Mouse (Mus musculus) heart, embryonic 12.5 days (tissue): ENCODE measurements at regions not wholly inside any gene's neighbourhood (a gene's known extent, or its start where the extent isn't known, plus 50 kb on each side); places are given as distances from the start of the nearest gene placed in this dataset.
"Not testable (repeated sequence)": the region's sequence is repeated elsewhere in the genome, so short reads cannot be mapped to it uniquely, and the experiment has no call there.

ENCODE experiments used
- ATAC-seq: fragments of 200-750 bp; cut with Nextera tagmentation; 2 replicates; pipeline ENCODE4 v1.8.0; 2017; ENCODE audit warnings: moderate TSS enrichment, moderate library complexity; ENCODE audit not compliant: insufficient number of reproducible peaks, low FRiP score
- H3K27ac ChIP-seq: fragments of 300-500 bp; sonication (generic); 2 replicates; pipeline ENCODE4 v1.5.1; 2016; ENCODE audit warnings: mild to moderate bottlenecking, moderate library complexity; ENCODE audit not compliant: poor library complexity, severe bottlenecking
- H3K27me3 ChIP-seq: fragments of 300-500 bp; sonication (generic); replicated peaks from 2 replicates; pipeline ENCODE4 v1.6.1; 2016; ENCODE audit warnings: mild to moderate bottlenecking, moderate library complexity
- H3K36me3 ChIP-seq: fragments of 300-500 bp; sonication (generic); 2 replicates; pipeline ENCODE4 v1.6.1; 2016; ENCODE audit warnings: mild to moderate bottlenecking, moderate library complexity
- H3K4me1 ChIP-seq: fragments of 300-500 bp; sonication (generic); replicated peaks from 2 replicates; pipeline ENCODE4 v1.6.1; 2016; ENCODE audit warnings: mild to moderate bottlenecking
- H3K4me2 ChIP-seq: fragments of 300-500 bp; sonication (generic); 2 replicates; pipeline ENCODE4 v1.6.1; 2016; ENCODE audit warnings: mild to moderate bottlenecking, moderate library complexity
- H3K4me3 ChIP-seq: fragments of 300-500 bp; sonication (generic); 2 replicates; pipeline ENCODE4 v1.5.1; 2016; ENCODE audit warnings: mild to moderate bottlenecking
- H3K9ac ChIP-seq: fragments of 300-500 bp; sonication (generic); 2 replicates; pipeline ENCODE4 v1.6.1; 2016; ENCODE audit warnings: mild to moderate bottlenecking, moderate library complexity
- H3K9me3 ChIP-seq: fragments of 300-500 bp; sonication (generic); replicated peaks from 2 replicates; pipeline ENCODE4 v1.6.1; 2016; ENCODE audit warnings: mild to moderate bottlenecking, moderate library complexity
- WGBS: fragments of 180-500 bp; shearing (Covaris S2); methylation state at CpG from one replicate; pipeline ENCODE4 v1.1.7; 2016; 5-methylcytosine and 5-hydroxymethylcytosine counted together

- Histone ChIP-seq H3K36me3 (no peaks in the 10 kb centered on the region), H3K9me3 (no peaks in the 10 kb centered on the region)
- ATAC-seq = no peak
Observed at GRCm38 (mm10) chr16:54991595-54992240, 306.1 kb downstream of the Zpld1 start.

GRCm38 (mm10) chr16:54983759-54984218, 314.0 kb downstream of the Zpld1 start:
- Histone ChIP-seq H3K27ac (no peak overlapping the region), H3K36me3 (no peaks in the 10 kb centered on the region), H3K4me3 (peak overlapping the region; percentile 6; the same call in 1 of the 2 replicates), H3K27me3 (no peaks in the 10 kb centered on the region), H3K9ac (no peak overlapping the region), H3K4me1 (no peaks in the 10 kb centered on the region), H3K4me2 (peak overlapping the region; percentile 47), H3K9me3 (no peaks in the 10 kb centered on the region)
- no peak for ATAC-seq
- 6% methylated on average over 9 of the region's 9 CpGs for WGBS

More at GRCm38 (mm10) chr16:54991595-54992240, 306.1 kb downstream of the Zpld1 start:
- Histone ChIP-seq H3K4me1 (no peaks in the 10 kb centered on the region), H3K27ac (no peak overlapping the region), H3K4me3 (no peak overlapping the region), H3K27me3 (no peaks in the 10 kb centered on the region), H3K4me2 (no peak overlapping the region), H3K9ac (no peak overlapping the region)
- WGBS = 50% methylated on average over 4 of the region's 4 CpGs

GRCm38 (mm10) chr16:54970356-54970755, 327.4 kb downstream of the Zpld1 start:
- H3K9me3 ChIP-seq = no peaks in the 10 kb centered on the region; the same call in none of the 2 replicates
- ATAC-seq = no peak

GRCm38 (mm10) chr16:54943808-54944315, 353.9 kb downstream of the Zpld1 start:
- Histone ChIP-seq H3K9ac (no peak overlapping the region), H3K36me3 (no peaks in the 10 kb centered on the region), H3K27ac (no peak overlapping the region), H3K27me3 (no peaks in the 10 kb centered on the region), H3K4me1 (no peaks in the 10 kb centered on the region), H3K4me3 (no peak overlapping the region), H3K9me3 (no peaks in the 10 kb centered on the region), H3K4me2 (no peak overlapping the region)
- no peak for ATAC-seq
- WGBS = 84% methylated on average over 7 of the region's 7 CpGs

More at GRCm38 (mm10) chr16:54970356-54970755, 327.4 kb downstream of the Zpld1 start:
- Histone ChIP-seq H3K4me2 (no peak overlapping the region), H3K9ac (no peak overlapping the region), H3K27ac (no peak overlapping the region), H3K4me3 (no peak overlapping the region), H3K27me3 (no peaks in the 10 kb centered on the region), H3K4me1 (no peaks in the 10 kb centered on the region), H3K36me3 (no peaks in the 10 kb centered on the region)
- WGBS = 73% methylated on average over 6 of the region's 6 CpGs

- H3K4me1 ChIP-seq = no peaks in the 10 kb centered on the region
- 71% methylated on average over 3 of the region's 3 CpGs for WGBS
- H3K9me3 ChIP-seq = no peaks in the 10 kb centered on the region; the same call in 1 of the 2 replicates
- no peaks in the 10 kb centered on the region for H3K27me3 ChIP-seq
- H3K4me3 ChIP-seq = no peak overlapping the region
- no peak overlapping the region for H3K27ac ChIP-seq
- H3K4me2 ChIP-seq = no peak overlapping the region
- no peaks in the 10 kb centered on the region for H3K36me3 ChIP-seq
- H3K9ac ChIP-seq = no peak overlapping the region
- ATAC-seq = no peak
Observed at GRCm38 (mm10) chr16:54928259-54928658, 369.5 kb downstream of the Zpld1 start.

- Histone ChIP-seq H3K4me2 (no peak overlapping the region), H3K27me3 (no peaks in the 10 kb centered on the region), H3K4me3 (no peak overlapping the region), H3K36me3 (no peaks in the 10 kb centered on the region), H3K4me1 (no peaks in the 10 kb centered on the region), H3K9ac (no peak overlapping the region), H3K27ac (no peak overlapping the region), H3K9me3 (no peaks in the 10 kb centered on the region)
- no peak for ATAC-seq
- 87% methylated on average over 4 of the region's 4 CpGs for WGBS
Observed at GRCm38 (mm10) chr16:54902911-54903310, 394.9 kb downstream of the Zpld1 start.

GRCm38 (mm10) chr16:54901461-54901860, 396.3 kb downstream of the Zpld1 start:
- Histone ChIP-seq H3K27ac (no peak overlapping the region), H3K4me3 (no peak overlapping the region), H3K9me3 (no peaks in the 10 kb centered on the region), H3K9ac (no peak overlapping the region), H3K36me3 (no peaks in the 10 kb centered on the region), H3K4me2 (no peak overlapping the region), H3K27me3 (no peaks in the 10 kb centered on the region), H3K4me1 (no peaks in the 10 kb centered on the region)
- WGBS = 63% methylated on average over 1 of the region's 1 CpGs
- ATAC-seq = no peak

GRCm38 (mm10) chr16:54894661-54895060, 403.1 kb downstream of the Zpld1 start:
- no peak overlapping the region for H3K9ac ChIP-seq
- no peak for ATAC-seq
- H3K4me1 ChIP-seq = no peaks in the 10 kb centered on the region
- H3K4me2 ChIP-seq = no peak overlapping the region
- no peaks in the 10 kb centered on the region for H3K36me3 ChIP-seq
- H3K9me3 ChIP-seq = no peaks in the 10 kb centered on the region
- H3K27me3 ChIP-seq = no peaks in the 10 kb centered on the region
- WGBS = 84% methylated on average over 5 of the region's 5 CpGs
- no peak overlapping the region for H3K4me3 ChIP-seq
- no peak overlapping the region for H3K27ac ChIP-seq

- Histone ChIP-seq H3K4me3 (no peak overlapping the region), H3K9me3 (no peaks in the 10 kb centered on the region), H3K27me3 (no peaks in the 10 kb centered on the region), H3K4me1 (no peaks in the 10 kb centered on the region), H3K4me2 (no peak overlapping the region), H3K36me3 (no peaks in the 10 kb centered on the region), H3K9ac (no peak overlapping the region), H3K27ac (no peak overlapping the region)
- no peak for ATAC-seq
Observed at GRCm38 (mm10) chr16:54857369-54857768, 440.4 kb downstream of the Zpld1 start.

- not testable (repeated sequence) for H3K9me3 ChIP-seq, H3K4me2 ChIP-seq, H3K36me3 ChIP-seq, H3K4me1 ChIP-seq, ATAC-seq, H3K27me3 ChIP-seq, H3K4me3 ChIP-seq, H3K9ac ChIP-seq, H3K27ac ChIP-seq
- WGBS = 74% methylated on average over 4 of the region's 4 CpGs
Observed at GRCm38 (mm10) chr16:54842996-54843395, 454.8 kb downstream of the Zpld1 start.
